11 mouse cellular contexts compared by ENCODE assay signal in genomic region chr6:70847386-70847785, GRCm38 (mm10). TPM values are rescaled to one million over a fixed set of nuclear protein-coding genes. Genes with fewer than 3 reads are reported as not detected.
A peak's percentile ranks its signal among the peaks of the same experiment; 100 is the strongest.
DNase-seq lines count a peak whose midpoint lies in the region; ATAC-seq and TF ChIP-seq lines count a peak whose summit lies in the region.
"Had no signal": no experiment of that assay in that cellular context is flagged by ENCODE, and none has a peak within 500 bp of the region (broad histone marks: within the 10 kb centered on the region; RNA-seq: fewer than 3 reads in every experiment).

No protein-coding gene starts in this region.

- TF ChIP-seq CTCF in gastrocnemius, adult 2 months (IDR thresholded peaks at IDR 0.05): no peak

- H3K9me3 ChIP-seq in megakaryocyte, embryonic 14.5 days: no peaks in the 10 kb centered on the region
- no peaks in the 10 kb centered on the region for H3K9me3 ChIP-seq in neural tube, embryonic 15.5 days (replicated peaks)

- peak overlapping the region; percentile 13 for H3K4me3 ChIP-seq in gastrocnemius, adult 2 months
- peak overlapping the region; percentile 70 for H3K4me3 ChIP-seq in megakaryocyte, embryonic 14.5 days (replicated peaks)
- no peak overlapping the region for H3K4me3 ChIP-seq in neural tube, embryonic 15.5 days (replicated peaks)

- H3K36me3 ChIP-seq in megakaryocyte, embryonic 14.5 days (replicated peaks; ENCODE audit: low read length): peaks cover 6% of the 10 kb centered on the region
- H3K36me3 ChIP-seq in neural tube, embryonic 15.5 days: no peaks in the 10 kb centered on the region

- peak overlapping the region; percentile 46; the same call in 1 of the 2 replicates for H3K27ac ChIP-seq in gastrocnemius, adult 2 months
- H3K27ac ChIP-seq in neural tube, embryonic 15.5 days (replicated peaks): no peak overlapping the region
- H3K27ac ChIP-seq: liver, embryonic 14.5 days had no signal

- ATAC-seq in megakaryocyte, adult 5-6 weeks (ENCODE audit: poor library complexity, severe bottlenecking): no peak
- ATAC-seq in neural tube, embryonic 15.5 days (ENCODE audit: low FRiP score): no peak
- ATAC-seq in monocyte, adult 5-6 weeks (replicated peaks; ENCODE audit: insufficient number of reproducible peaks, low FRiP score, low TSS enrichment, poor library complexity, severe bottlenecking): no peak
- ATAC-seq: inflammation-experienced regulatory T-cells, adult 6 months had no signal

- H3K27me3 ChIP-seq in megakaryocyte, embryonic 14.5 days (replicated peaks): no peaks in the 10 kb centered on the region
- H3K27me3 ChIP-seq in neural tube, embryonic 15.5 days (replicated peaks): no peaks in the 10 kb centered on the region

- no peak for DNase-seq in gastrocnemius, adult 2 months
- DNase-seq in gastrocnemius, postnatal 4 days (ENCODE audit: low spot score in 2 of 2): no peak
- DNase-seq in forelimb bud, embryonic 11.5 days (ENCODE audit: low read depth, low spot score): peak; percentile 32
- DNase-seq in frontal cortex, postnatal 25 days (ENCODE audit: low spot score in 2 of 2): no peak
- DNase-seq: cerebellum, adult 2 months had no signal

- H3K4me2 ChIP-seq in neural tube, embryonic 15.5 days: peak overlapping the region; percentile 46; the same call in 1 of the 2 replicates

- intact Hi-C loops in gastrocnemius, adult 2 months (cut with DNase I): loop anchor here (10.0 kb wide), 1 partner anchor 977 kb away; the partner anchor contains the start of gene Mrpl35

- peaks cover 62% of the 10 kb centered on the region for H3K4me1 ChIP-seq in megakaryocyte, embryonic 14.5 days
- H3K4me1 ChIP-seq in neural tube, embryonic 15.5 days: peaks cover 34% of the 10 kb centered on the region

- H3K9ac ChIP-seq in neural tube, embryonic 15.5 days (replicated peaks): no peak overlapping the region
- H3K9ac ChIP-seq: liver, embryonic 14.5 days had no signal

- WGBS in neural tube, embryonic 15.5 days: 62% methylated on average over 3 of the region's 3 CpGs

RNA-seq across cellular contexts. Expression of gene Eif2ak3, which starts 3.1 kb away (rescaled TPM):
- total RNA-seq in gastrocnemius, adult 2 months (2021): 1 to 10 TPM; 4.1 to 4.9 TPM
- total RNA-seq in gastrocnemius, postnatal 4 days (2021): 10 to 100 TPM; 20.3 to 22.2 TPM
- 0.71 and 2.2 TPM in 2 replicates for polyA plus RNA-seq in megakaryocyte, embryonic 14.5 days (2012; ENCODE audit: insufficient read depth, low replicate concordance)
- total RNA-seq in megakaryocyte, adult 5-6 weeks (2015): 22.1 and 25.0 TPM in 2 replicates
- total RNA-seq in megakaryocyte, adult 5-6 weeks (2017): 32.5 and 38.4 TPM in 2 replicates
- polyA plus RNA-seq in neural tube, embryonic 15.5 days (2015; fragmentation: Nextera tagmentation; extraction: Ambion mirVana): 11.6 and 13.3 TPM in 2 replicates
- total RNA-seq in monocyte, adult 5-6 weeks (2017): 43.7 to 49.5 TPM (median 48.6 TPM) in 3 replicates

RNA-seq across cellular contexts. Expression of gene Rpia, which starts 55.4 kb away (rescaled TPM):
- 10 to 100 TPM; 17.3 to 18.1 TPM for total RNA-seq in gastrocnemius, adult 2 months (2021)
- total RNA-seq in gastrocnemius, postnatal 4 days (2021): 10 to 100 TPM; 10.8 to 11.1 TPM
- polyA plus RNA-seq in megakaryocyte, embryonic 14.5 days (2012; ENCODE audit: insufficient read depth, low replicate concordance): 7.0 and 25.9 TPM in 2 replicates
- 50.7 and 58.2 TPM in 2 replicates for total RNA-seq in megakaryocyte, adult 5-6 weeks (2015)
- 118 and 119 TPM in 2 replicates for total RNA-seq in megakaryocyte, adult 5-6 weeks (2017)
- 3.2 and 3.4 TPM in 2 replicates for polyA plus RNA-seq in neural tube, embryonic 15.5 days (2015; fragmentation: Nextera tagmentation; extraction: Ambion mirVana)
- 52.8 to 74.0 TPM (median 63.0 TPM) in 3 replicates for total RNA-seq in monocyte, adult 5-6 weeks (2017)
